Mouse (Mus musculus) hindbrain, postnatal 0 days (tissue): ENCODE measurements around the gene Mogs. TPM values are rescaled to one million over a fixed set of nuclear protein-coding genes. Genes with fewer than 3 reads are reported as not detected.

Source experiments
- ATAC-seq: fragments of 200-750 bp; cut with Nextera tagmentation; 2 replicates; pipeline ENCODE4 v1.8.0; 2017; ENCODE audit warnings: mild to moderate bottlenecking, moderate TSS enrichment, moderate library complexity
- DNase-seq: peaks from one replicate; pipeline ENCODE4 v3.0.0-alpha.2; 2015; ENCODE audit warnings: low spot score
- H3K27ac ChIP-seq: fragments of 300-500 bp; sonication (generic); 2 replicates; pipeline ENCODE4 v1.5.1; 2014; ENCODE audit warnings: mild to moderate bottlenecking
- H3K27me3 ChIP-seq: fragments of 300-500 bp; sonication (generic); 2 replicates; pipeline ENCODE4 v1.6.1; 2014; ENCODE audit warnings: low read length, mixed read lengths; ENCODE audit not compliant: insufficient read depth
- H3K36me3 ChIP-seq: fragments of 300-500 bp; sonication (generic); 2 replicates; pipeline ENCODE4 v1.6.1; 2014; ENCODE audit warnings: low read length, mixed read lengths; ENCODE audit not compliant: insufficient read depth
- H3K4me1 ChIP-seq: fragments of 300-500 bp; sonication (generic); 2 replicates; pipeline ENCODE4 v1.6.1; 2014; ENCODE audit warnings: antibody characterized with exemption, low read length, mixed read lengths; ENCODE audit not compliant: insufficient read depth
- H3K4me2 ChIP-seq: fragments of 300-500 bp; sonication (generic); 2 replicates; pipeline ENCODE4 v1.6.1; 2014; ENCODE audit warnings: low read depth, mild to moderate bottlenecking, low read length, moderate library complexity, mixed read lengths
- H3K4me3 ChIP-seq: fragments of 300-500 bp; sonication (generic); 2 replicates; pipeline ENCODE4 v1.5.1; 2014; ENCODE audit warnings: low read length
- H3K9ac ChIP-seq: fragments of 300-500 bp; sonication (generic); replicated peaks from 2 replicates; pipeline ENCODE4 v1.6.1; 2014; ENCODE audit warnings: mild to moderate bottlenecking, low read length, moderate library complexity, mixed read lengths
- H3K9me3 ChIP-seq: fragments of 300-500 bp; sonication (generic); 2 replicates; pipeline ENCODE4 v1.6.1; 2016; ENCODE audit warnings: low read length, mixed read lengths
- CTCF ChIP-seq: IDR thresholded peaks from 2 replicates; pipeline ENCODE4 v1.5.1; 2016; ENCODE audit warnings: antibody characterized with exemption, control low read depth, low read depth
- WGBS: fragments of 180-500 bp; shearing (Covaris S2); extraction: QIAGEN DNeasy Blood & Tissue Kit; methylation state at CpG from one replicate; pipeline ENCODE4 v1.1.7; 2014; 5-methylcytosine and 5-hydroxymethylcytosine counted together
- polyA plus RNA-seq: library from polyadenylated mRNA; unstranded; fragments of >200 nt; fragmentation: Nextera tagmentation; extraction: Ambion mirVana; gene quantifications from 2 replicates; pipeline ENCODE4 v1.2.1, GENCODE M21; 2015
- total RNA-seq: library from RNA; depleted of rRNA; stranded (reverse); fragments of >200 nt; gene quantifications from 2 replicates; pipeline ENCODE4 v1.2.3, GENCODE M21; 2014

Mogs gene
- total and polyA plus RNA-seq, 2 experiments from 2014 or later: 21.1 to 48.5 TPM

DNA sequence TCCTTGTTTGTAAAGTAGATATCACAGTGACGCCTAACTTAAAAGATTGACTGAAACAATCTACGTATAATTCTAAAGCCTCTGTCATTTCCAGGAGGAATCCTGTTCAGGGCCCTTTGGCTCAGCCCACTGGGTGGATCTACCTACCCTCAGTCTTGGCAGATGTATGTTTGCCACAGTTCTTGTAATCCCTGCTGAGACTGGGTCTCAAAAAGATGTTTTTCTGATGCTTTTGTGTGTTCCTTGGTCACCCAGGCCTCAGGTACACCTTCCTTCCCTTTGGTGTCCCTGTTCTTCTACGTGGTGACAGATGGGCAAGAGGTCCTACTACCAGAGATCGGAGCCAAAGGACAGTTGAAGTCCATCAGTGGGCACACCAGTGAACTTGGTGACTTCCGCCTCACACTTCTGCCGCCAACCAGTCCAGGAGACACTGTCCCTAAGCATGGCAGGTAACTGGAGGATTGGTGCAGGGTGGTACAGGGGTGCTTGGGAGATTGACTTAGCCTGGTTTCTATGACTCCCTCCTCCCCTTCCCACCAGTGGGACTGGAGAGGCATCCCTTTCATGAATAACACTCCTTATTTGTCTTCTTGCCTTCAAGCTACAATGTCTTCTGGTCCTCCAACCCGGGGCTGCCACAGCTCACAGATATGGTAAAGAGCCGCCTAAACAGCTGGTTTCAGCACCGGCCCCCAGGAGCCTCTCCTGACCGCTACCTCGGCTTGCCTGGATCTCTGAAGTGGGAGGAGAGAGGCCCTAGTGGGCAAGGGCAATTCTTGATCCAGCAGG lies 1.3 kb downstream of the Mogs start:
- no peaks in the 10 kb centered on the region for H3K27me3 ChIP-seq
- TF ChIP-seq CTCF: no peak
- H3K4me2 ChIP-seq: peak overlapping the region; percentile 95
- peak overlapping the region; percentile 78; the same call in 1 of the 2 replicates for H3K27ac ChIP-seq
- ATAC-seq (no peak), DNase-seq (no peak)
- H3K9ac ChIP-seq: peak overlapping the region; percentile 84
- H3K4me1 ChIP-seq: peaks cover 18% of the 10 kb centered on the region
- H3K4me3 ChIP-seq: peak overlapping the region; percentile 81
- WGBS: 79% methylated on average over 11 of the region's 11 CpGs
- no peaks in the 10 kb centered on the region for H3K9me3 ChIP-seq
- 0 out of 2 replicates have a peak, but pooled peaks cover 9% of the 10 kb centered on the region for H3K36me3 ChIP-seq

DNA sequence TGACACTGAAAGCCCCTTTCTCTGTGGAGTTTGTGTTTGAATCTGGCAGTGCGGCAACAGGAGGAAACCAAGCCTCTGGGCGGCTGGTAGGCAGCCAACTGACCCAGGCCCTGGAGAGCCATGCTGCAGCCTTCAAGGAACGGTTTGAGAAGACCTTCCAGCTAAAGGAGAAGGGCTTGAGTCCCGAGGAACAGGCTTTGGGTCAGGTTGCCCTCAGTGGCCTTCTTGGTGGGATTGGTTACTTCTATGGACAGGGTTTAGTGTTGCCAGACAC lies 1.8 kb downstream of the Mogs start:
- Histone ChIP-seq H3K27ac (no peak overlapping the region), H3K9me3 (no peaks in the 10 kb centered on the region), H3K36me3 (0 out of 2 replicates have a peak, but pooled peaks cover 9% of the 10 kb centered on the region), H3K4me1 (peaks cover 20% of the 10 kb centered on the region), H3K4me2 (no peak overlapping the region), H3K27me3 (no peaks in the 10 kb centered on the region), H3K9ac (0 out of 2 replicates have a peak overlapping the region, but pooled peaks have one; percentile 17), H3K4me3 (no peak overlapping the region)
- no peak for DNase-seq
- no peak for TF ChIP-seq CTCF
- 89% methylated on average over 4 of the region's 4 CpGs for WGBS
- ATAC-seq: no peak

DNA sequence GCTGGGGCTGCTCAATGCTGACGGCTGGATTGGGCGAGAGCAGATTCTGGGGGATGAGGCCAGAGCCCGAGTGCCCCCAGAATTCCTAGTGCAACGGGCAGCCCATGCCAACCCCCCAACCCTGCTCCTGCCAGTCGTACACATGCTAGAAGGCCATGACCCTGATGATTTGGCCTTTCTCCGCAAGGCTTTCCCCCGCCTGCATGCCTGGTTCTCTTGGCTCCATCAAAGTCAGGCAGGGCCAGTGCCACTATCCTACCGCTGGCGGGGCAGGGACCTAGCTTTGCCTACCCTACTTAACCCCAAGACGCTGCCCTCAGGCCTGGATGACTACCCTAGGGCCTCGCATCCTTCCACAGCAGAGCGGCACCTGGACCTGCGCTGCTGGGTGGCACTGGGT lies 2.3 kb downstream of the Mogs start:
- WGBS: 93% methylated on average over 13 of the region's 13 CpGs
- no peak overlapping the region for H3K9ac ChIP-seq
- H3K36me3 ChIP-seq: 0 out of 2 replicates have a peak, but pooled peaks cover 9% of the 10 kb centered on the region
- H3K27me3 ChIP-seq: no peaks in the 10 kb centered on the region
- no peak for DNase-seq
- no peak overlapping the region for H3K4me2 ChIP-seq
- no peak overlapping the region for H3K4me3 ChIP-seq
- no peak overlapping the region for H3K27ac ChIP-seq
- H3K9me3 ChIP-seq: no peaks in the 10 kb centered on the region
- no peak for TF ChIP-seq CTCF
- ATAC-seq: no peak
- peaks cover 25% of the 10 kb centered on the region for H3K4me1 ChIP-seq

GRCm38 (mm10) chr6:83118369-83118768 lies 3.1 kb downstream of the Mogs start:
- H3K27me3 ChIP-seq: no peaks in the 10 kb centered on the region
- DNase-seq (no peak), ATAC-seq (no peak)
- no peak overlapping the region for H3K27ac ChIP-seq
- no peak overlapping the region for H3K9ac ChIP-seq
- H3K4me2 ChIP-seq: no peak overlapping the region
- H3K4me1 ChIP-seq: peaks cover 25% of the 10 kb centered on the region
- no peak overlapping the region for H3K4me3 ChIP-seq
- H3K36me3 ChIP-seq: 0 out of 2 replicates have a peak, but pooled peaks cover 9% of the 10 kb centered on the region
- TF ChIP-seq CTCF: no peak
- no peaks in the 10 kb centered on the region for H3K9me3 ChIP-seq
- WGBS: 74% methylated on average over 11 of the region's 11 CpGs

DNA sequence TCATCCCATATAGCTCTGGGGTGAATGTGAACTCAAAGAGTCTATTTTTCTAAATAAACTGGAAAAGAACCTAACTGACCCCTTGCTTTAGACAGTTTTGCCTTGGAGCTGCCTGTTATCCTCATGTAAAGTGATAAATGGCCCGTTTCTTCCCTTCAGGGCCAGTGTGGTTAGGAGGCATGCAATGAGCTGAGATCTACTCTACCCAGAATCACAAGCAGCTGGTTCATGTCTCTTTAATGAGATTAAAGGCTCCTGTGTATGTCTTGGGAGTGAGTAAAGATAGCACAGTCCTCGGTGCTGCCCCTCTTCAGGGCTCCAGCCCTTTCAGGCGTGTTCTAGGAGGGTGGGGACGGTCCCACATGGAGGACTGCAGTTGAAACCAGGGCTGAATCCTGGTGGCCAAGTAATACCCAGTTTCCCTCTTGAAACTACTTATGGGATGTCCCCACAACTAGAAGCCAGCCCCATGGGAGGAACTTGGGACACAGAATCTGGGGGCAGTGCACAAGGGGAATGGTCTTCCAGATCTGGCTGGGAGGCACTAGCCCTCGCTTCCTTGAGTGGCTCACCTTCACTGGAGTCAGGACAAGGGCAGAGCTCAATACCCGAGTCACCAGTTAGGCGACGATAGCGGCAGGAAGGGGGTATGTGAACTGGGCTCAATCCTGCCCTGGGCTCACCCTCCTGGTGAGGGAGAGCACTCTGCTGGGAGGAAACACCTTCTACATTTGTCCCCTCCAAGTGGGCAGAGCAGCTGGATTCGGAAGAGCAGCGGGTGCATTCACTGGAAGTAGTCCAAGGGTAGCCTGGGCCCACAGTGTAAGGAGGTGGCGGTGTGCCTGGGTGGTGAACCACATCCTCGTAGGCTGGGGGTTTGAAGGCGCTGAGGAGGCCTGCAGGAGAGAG lies 3.8 kb downstream of the Mogs start:
- no peak for TF ChIP-seq CTCF
- no peak overlapping the region for H3K4me3 ChIP-seq
- no peak overlapping the region for H3K27ac ChIP-seq
- peaks cover 26% of the 10 kb centered on the region for H3K4me1 ChIP-seq
- DNase-seq (no peak), ATAC-seq (no peak)
- H3K9ac ChIP-seq: no peak overlapping the region
- 73% methylated on average over 14 of the region's 14 CpGs for WGBS
- H3K4me2 ChIP-seq: no peak overlapping the region
- no peaks in the 10 kb centered on the region for H3K27me3 ChIP-seq
- H3K36me3 ChIP-seq: 0 out of 2 replicates have a peak, but pooled peaks cover 9% of the 10 kb centered on the region
- no peaks in the 10 kb centered on the region for H3K9me3 ChIP-seq

GRCm38 (mm10) chr6:83119734-83120051 lies 4.4 kb downstream of the Mogs start:
- Histone ChIP-seq H3K36me3 (0 out of 2 replicates have a peak, but pooled peaks cover 9% of the 10 kb centered on the region), H3K27me3 (no peaks in the 10 kb centered on the region), H3K4me1 (peaks cover 31% of the 10 kb centered on the region), H3K4me2 (peak overlapping the region; percentile 98; the same call in 1 of the 2 replicates), H3K9me3 (no peaks in the 10 kb centered on the region), H3K9ac (0 out of 2 replicates have a peak overlapping the region, but pooled peaks have one; percentile 76), H3K4me3 (no peak overlapping the region), H3K27ac (no peak overlapping the region)
- no peak for TF ChIP-seq CTCF
- DNase-seq (no peak), ATAC-seq (no peak)
- 39% methylated on average over 7 of the region's 7 CpGs for WGBS
